Mouse (Mus musculus): ENCODE measurements around the gene Hpse. TPM values are rescaled to one million over a fixed set of nuclear protein-coding genes. Genes with fewer than 3 reads are reported as not detected.

Gene Hpse
- total RNA-seq, 1 experiment from 2014 or later = 0.30 TPM

GRCm38 (mm10) chr5:100697398-100697797 is 22.1 kb downstream of the Hpse start:
- no peak for DNase-seq

- no peak for DNase-seq
Measured at GRCm38 (mm10) chr5:100685631-100686030, 33.9 kb downstream of the Hpse start.

- DNase-seq = no peak
Measured at GRCm38 (mm10) chr5:100680542-100680933, 39.0 kb downstream of the Hpse start.

- no peak for DNase-seq
Measured at GRCm38 (mm10) chr5:100679911-100680541, 39.5 kb downstream of the Hpse start.

GRCm38 (mm10) chr5:100674711-100675376 is 44.7 kb downstream of the Hpse start, which contains the start of gene Coq2:
Coq2 (minus strand) TSS chr5:100675140.
- peak; percentile 83 for DNase-seq

- peak; percentile 92 for DNase-seq
Measured at GRCm38 (mm10) chr5:100673745-100674486, 45.6 kb downstream of the Hpse start.

GRCm38 (mm10) chr5:100672403-100672802 is 47.1 kb downstream of the Hpse start:
- no peak for DNase-seq

- DNase-seq = no peak
Measured at GRCm38 (mm10) chr5:100671897-100672296, 47.6 kb downstream of the Hpse start.

GRCm38 (mm10) chr5:100671398-100671797 is 48.1 kb downstream of the Hpse start:
- peak; percentile 46 for DNase-seq

GRCm38 (mm10) chr5:100666965-100667364 is 52.6 kb downstream of the Hpse start:
- no peak for DNase-seq

- no peak for DNase-seq
Measured at GRCm38 (mm10) chr5:100663854-100664253, 55.7 kb downstream of the Hpse start.

- no peak for DNase-seq
Measured at GRCm38 (mm10) chr5:100663011-100663410, 56.5 kb downstream of the Hpse start.

- no peak for DNase-seq
Measured at GRCm38 (mm10) chr5:100658460-100658859, 61.1 kb downstream of the Hpse start.

- DNase-seq = no peak
Measured at GRCm38 (mm10) chr5:100656352-100656751, 63.2 kb downstream of the Hpse start.

GRCm38 (mm10) chr5:100652327-100652726 is 67.2 kb downstream of the Hpse start:
- DNase-seq = no peak

GRCm38 (mm10) chr5:100651486-100651885 is 68.0 kb downstream of the Hpse start:
- DNase-seq = no peak

GRCm38 (mm10) chr5:100650969-100651368 is 68.5 kb downstream of the Hpse start:
- DNase-seq = no peak

GRCm38 (mm10) chr5:100648546-100648945 is 71.0 kb downstream of the Hpse start:
- DNase-seq = no peak

- no peak for DNase-seq
Measured at GRCm38 (mm10) chr5:100648046-100648445, 71.5 kb downstream of the Hpse start.

GRCm38 (mm10) chr5:100646558-100646957 is 73.0 kb downstream of the Hpse start:
- no peak for DNase-seq

- DNase-seq = no peak
Measured at GRCm38 (mm10) chr5:100643991-100644535, 75.5 kb downstream of the Hpse start.

- no peak for DNase-seq
Measured at GRCm38 (mm10) chr5:100643253-100643990, 76.1 kb downstream of the Hpse start.

All from adrenal gland, postnatal 25 days (tissue).